Mouse (Mus musculus) stomach, postnatal 0 days (tissue): ENCODE data around the gene Hnrnpa1.

Experiments
- CTCF ChIP-seq: IDR thresholded peaks from 2 replicates; pipeline ENCODE4 v1.5.1; 2016; ENCODE audit warnings: antibody characterized with exemption, low read depth, mild to moderate bottlenecking, moderate library complexity
- EP300 ChIP-seq: optimal IDR thresholded peaks from 2 replicates; pipeline ENCODE3; 2016; ENCODE audit warnings: antibody characterized with exemption

DNA sequence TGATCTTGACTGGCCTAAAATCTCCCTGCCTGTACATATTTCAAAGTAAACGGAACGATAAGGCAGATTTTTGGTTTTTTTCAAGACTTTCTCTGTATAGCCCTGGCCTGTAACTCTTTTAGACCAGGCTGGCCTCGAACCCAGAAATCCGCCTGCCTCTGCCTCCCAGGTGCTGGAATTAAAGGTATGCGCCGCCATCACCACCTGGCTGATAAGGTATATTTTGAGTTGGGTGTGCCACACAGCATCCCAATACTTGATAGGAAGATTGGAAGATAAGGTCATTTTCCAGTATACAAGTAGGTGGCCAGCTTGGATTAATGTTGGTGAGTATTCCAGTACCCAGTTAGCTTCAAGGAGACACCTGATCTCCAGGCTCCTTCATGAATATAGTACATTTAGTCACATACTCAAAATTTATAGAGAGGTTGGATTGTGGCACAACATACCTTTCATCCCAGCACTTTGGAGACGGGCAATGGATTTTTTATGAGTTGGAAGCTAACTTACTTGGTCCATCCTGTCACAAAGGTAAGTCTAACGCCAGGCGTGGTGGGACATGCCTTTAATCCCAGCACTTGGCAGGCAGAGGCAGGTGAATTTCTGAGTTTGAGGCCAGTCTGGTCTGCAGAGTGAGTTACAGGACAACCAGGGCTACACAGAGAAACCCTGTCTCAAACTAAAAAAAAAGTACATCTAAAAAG is 7.0 kb downstream of the Hnrnpa1 start:
- TF ChIP-seq CTCF (no peak), EP300 (no peak)
